Mouse (Mus musculus) small intestine, adult 2 months (tissue): ENCODE data around the gene Epha10.

ENCODE experiments used
- CTCF ChIP-seq: fragments of 200-500 bp; IDR thresholded peaks from 2 replicates; pipeline ENCODE4 v1.5.1; 2012; ENCODE audit warnings: low read depth, mild to moderate bottlenecking, control low read depth, inconsistent platforms, low read length, moderate library complexity, mixed read lengths; ENCODE audit not compliant: insufficient replicate concordance, insufficient read length; ENCODE audit errors: extremely low read depth
- POLR2A ChIP-seq: fragments of 200-500 bp; IDR thresholded peaks from 2 replicates; pipeline ENCODE4 v1.6.1; 2012; ENCODE audit warnings: low read depth, mild to moderate bottlenecking, control low read depth, inconsistent platforms, low read length, moderate library complexity

DNA sequence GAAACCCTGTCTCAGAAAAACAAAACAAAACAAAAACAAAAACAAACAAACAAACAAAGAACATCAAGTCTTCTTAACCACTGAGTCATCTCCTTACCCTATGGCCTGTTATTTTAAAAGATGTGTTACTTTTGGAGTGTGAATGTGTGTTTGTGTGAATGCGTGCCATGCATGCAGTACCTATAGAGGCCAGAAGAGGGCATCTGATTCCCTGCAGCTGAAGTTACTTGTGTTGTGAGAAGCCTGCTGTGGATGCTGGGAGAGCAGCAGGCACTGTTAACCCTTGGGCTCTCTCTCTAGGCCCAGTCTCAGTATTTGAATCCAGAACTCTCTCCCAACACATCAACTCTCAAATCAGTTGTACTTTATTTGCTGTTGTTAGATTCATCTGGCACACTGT is 8.0 kb upstream of the Epha10 start:
- no peak for TF ChIP-seq CTCF
- TF ChIP-seq POLR2A, result no peak
